Mouse (Mus musculus): ENCODE measurements at regions not wholly inside any gene's neighbourhood (a gene's known extent, or its start where the extent isn't known, plus 50 kb on each side); places are given as distances from the start of the nearest gene placed in this dataset.
A peak's percentile ranks its signal among the peaks of the same experiment; 100 is the strongest.

DNA sequence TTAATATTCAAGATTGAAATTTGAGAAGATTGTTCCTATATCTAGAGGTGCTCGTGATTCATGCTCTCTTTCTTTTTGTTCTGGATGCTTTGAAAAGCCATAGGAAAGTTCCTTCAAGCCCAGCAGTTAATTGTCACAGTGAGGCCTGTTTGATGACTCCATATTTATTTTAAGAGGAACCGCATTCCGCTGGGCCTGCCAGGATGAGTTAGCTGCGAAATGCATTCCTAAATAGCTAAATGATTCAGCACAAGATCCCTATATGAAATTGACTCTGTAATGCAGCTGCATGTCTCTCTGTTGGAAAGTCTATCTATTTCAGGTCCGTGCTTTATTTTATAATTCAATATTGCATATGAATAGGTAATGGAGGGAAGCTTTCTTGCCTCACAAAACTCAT is 511.9 kb upstream of the Adgra3 start:
- Histone ChIP-seq H3K27me3 (replicated peaks; ENCODE audit: control insufficient read depth, insufficient read depth, low read length) (no peaks in the 10 kb centered on the region), H3K4me1 (ENCODE audit: control insufficient read depth, insufficient read depth, low read depth, low read length) (no peaks in the 10 kb centered on the region), H3K9ac (ENCODE audit: low read depth, low read length) (no peak overlapping the region), H3K27ac (ENCODE audit: low read depth, low read length) (no peak overlapping the region), H3K4me2 (ENCODE audit: low read length) (no peak overlapping the region), H3K9me3 (ENCODE audit: control insufficient read depth, low read length) (no peaks in the 10 kb centered on the region), H3K36me3 (ENCODE audit: control insufficient read depth, insufficient read depth, low read length) (no peaks in the 10 kb centered on the region), H3K4me3 (ENCODE audit: low read length) (no peak overlapping the region)
- 79% methylated on average over 5 of the region's 5 CpGs for WGBS
- ATAC-seq: no peak

DNA sequence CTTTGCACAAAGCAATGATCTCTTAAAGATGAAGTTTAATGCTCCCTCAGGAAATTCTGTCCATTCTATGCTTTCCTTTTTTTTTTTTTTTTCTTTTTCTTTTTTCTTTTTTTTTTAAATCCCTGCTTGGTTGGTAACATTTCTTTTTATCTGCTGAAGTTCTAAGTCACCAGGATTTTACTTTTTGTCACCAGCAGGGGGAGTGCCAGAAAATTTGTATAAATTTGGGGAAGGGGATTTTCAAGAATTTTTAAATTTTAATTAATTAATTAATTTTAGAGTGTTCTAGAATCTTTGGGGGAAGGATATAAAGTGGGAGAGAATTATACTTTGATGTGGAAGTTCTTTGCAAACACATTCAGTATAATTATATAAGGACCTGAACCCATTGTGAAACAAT is 492.3 kb upstream of the Adgra3 start:
- H3K27ac ChIP-seq (ENCODE audit: low read depth, low read length): no peak overlapping the region
- H3K36me3 ChIP-seq (ENCODE audit: control insufficient read depth, insufficient read depth, low read length): no peaks in the 10 kb centered on the region
- no peak overlapping the region for H3K4me2 ChIP-seq (ENCODE audit: low read length)
- H3K9me3 ChIP-seq (ENCODE audit: control insufficient read depth, low read length): no peaks in the 10 kb centered on the region
- H3K4me1 ChIP-seq (ENCODE audit: control insufficient read depth, insufficient read depth, low read depth, low read length): no peaks in the 10 kb centered on the region
- H3K27me3 ChIP-seq (replicated peaks; ENCODE audit: control insufficient read depth, insufficient read depth, low read length): no peaks in the 10 kb centered on the region
- H3K4me3 ChIP-seq (ENCODE audit: low read length): no peak overlapping the region
- no peak for ATAC-seq
- H3K9ac ChIP-seq (ENCODE audit: low read depth, low read length): no peak overlapping the region

DNA sequence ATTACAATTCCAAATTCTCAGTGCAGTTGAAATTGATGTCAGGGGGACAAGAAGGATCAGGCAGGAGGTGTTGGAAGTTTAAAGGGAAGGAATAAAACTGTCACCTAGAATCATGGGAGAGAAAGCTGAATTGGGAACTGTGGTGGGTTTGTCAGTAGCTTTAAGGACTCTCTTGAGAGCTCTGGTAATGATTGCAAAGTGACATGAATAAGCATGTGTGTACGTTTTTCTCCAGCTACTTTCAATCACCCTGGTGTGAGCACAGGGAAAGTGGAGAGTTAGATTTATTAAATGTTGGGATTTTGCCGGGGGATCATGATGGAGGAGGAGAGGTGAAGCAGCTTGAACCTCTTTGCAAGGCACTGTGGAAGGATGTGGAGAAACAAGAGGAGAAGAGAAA is 453.7 kb upstream of the Adgra3 start:
- Histone ChIP-seq H3K27me3 (replicated peaks; ENCODE audit: control insufficient read depth, insufficient read depth, low read length) (no peaks in the 10 kb centered on the region), H3K9me3 (ENCODE audit: control insufficient read depth, low read length) (no peaks in the 10 kb centered on the region), H3K4me1 (ENCODE audit: control insufficient read depth, insufficient read depth, low read depth, low read length) (no peaks in the 10 kb centered on the region), H3K27ac (ENCODE audit: low read depth, low read length) (no peak overlapping the region), H3K4me2 (ENCODE audit: low read length) (no peak overlapping the region), H3K9ac (ENCODE audit: low read depth, low read length) (no peak overlapping the region), H3K36me3 (ENCODE audit: control insufficient read depth, insufficient read depth, low read length) (no peaks in the 10 kb centered on the region), H3K4me3 (ENCODE audit: low read length) (no peak overlapping the region)
- ATAC-seq: no peak
- 68% methylated on average over 2 of the region's 2 CpGs for WGBS

DNA sequence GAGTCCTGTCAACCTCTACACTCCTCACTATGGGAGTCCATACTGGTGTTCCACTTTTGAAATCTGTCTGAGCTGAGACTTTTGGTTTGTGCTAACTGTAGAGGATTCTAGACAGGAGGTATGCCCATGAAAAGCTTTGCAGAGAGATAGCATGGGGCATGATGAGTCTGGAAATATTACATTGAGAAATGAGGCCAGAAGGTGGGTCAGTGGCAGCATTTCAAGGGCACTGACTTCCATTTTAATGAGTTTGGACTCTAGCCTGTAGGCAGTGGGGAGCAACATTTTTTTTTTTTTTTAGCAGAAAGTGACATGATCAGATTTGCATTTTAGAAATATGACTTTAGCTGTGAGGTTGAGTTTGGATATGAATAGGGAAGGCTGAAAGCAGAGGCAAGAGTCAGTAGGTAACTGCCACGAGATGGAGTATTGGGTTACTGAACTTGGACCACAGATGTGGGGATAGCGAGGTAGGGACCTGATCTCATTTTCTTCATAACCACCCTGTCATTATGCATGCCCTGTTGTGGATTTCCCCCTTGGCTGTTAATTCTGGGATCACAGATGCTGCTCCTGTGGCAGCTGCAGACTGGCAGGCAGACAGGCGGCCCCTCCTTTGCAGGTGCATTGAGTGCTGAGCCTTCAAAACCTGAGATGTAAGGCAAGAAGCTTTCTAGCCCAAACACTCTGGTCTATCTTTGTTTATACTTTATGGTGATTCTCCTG is 451.1 kb upstream of the Adgra3 start:
- Histone ChIP-seq H3K27me3 (replicated peaks; ENCODE audit: control insufficient read depth, insufficient read depth, low read length) (no peaks in the 10 kb centered on the region), H3K4me1 (ENCODE audit: control insufficient read depth, insufficient read depth, low read depth, low read length) (no peaks in the 10 kb centered on the region), H3K9ac (ENCODE audit: low read depth, low read length) (no peak overlapping the region), H3K9me3 (ENCODE audit: control insufficient read depth, low read length) (no peaks in the 10 kb centered on the region), H3K4me2 (ENCODE audit: low read length) (no peak overlapping the region), H3K4me3 (ENCODE audit: low read length) (no peak overlapping the region), H3K27ac (ENCODE audit: low read depth, low read length) (no peak overlapping the region), H3K36me3 (ENCODE audit: control insufficient read depth, insufficient read depth, low read length) (no peaks in the 10 kb centered on the region)
- ATAC-seq: no peak
- WGBS: 72% methylated on average over 3 of the region's 3 CpGs

DNA sequence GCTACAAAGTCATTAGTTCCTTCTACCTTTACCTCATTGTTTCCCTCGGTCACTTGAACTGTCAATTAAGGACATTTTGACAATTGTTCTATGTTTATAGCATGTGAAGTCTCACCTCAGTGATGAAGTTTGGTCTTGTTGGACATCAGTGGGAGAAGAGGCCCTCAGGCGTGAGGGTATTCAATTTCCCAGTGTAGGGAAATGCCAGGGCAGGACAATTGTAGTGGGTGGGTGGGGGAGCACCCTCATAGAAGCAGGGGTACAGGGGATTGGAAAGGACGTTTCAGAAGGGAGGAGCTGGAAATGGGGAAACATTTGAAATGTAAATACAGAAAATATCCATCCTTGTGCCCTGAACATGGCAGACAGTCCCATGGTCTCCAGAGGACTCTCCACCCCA is 431.4 kb upstream of the Adgra3 start:
- ATAC-seq: no peak
- no peaks in the 10 kb centered on the region for H3K9me3 ChIP-seq (ENCODE audit: control insufficient read depth, low read length)
- H3K27ac ChIP-seq (ENCODE audit: low read depth, low read length): no peak overlapping the region
- no peak overlapping the region for H3K4me2 ChIP-seq (ENCODE audit: low read length)
- no peak overlapping the region for H3K9ac ChIP-seq (ENCODE audit: low read depth, low read length)
- no peaks in the 10 kb centered on the region for H3K4me1 ChIP-seq (ENCODE audit: control insufficient read depth, insufficient read depth, low read depth, low read length)
- WGBS: 79% methylated on average over 3 of the region's 3 CpGs
- H3K27me3 ChIP-seq (replicated peaks; ENCODE audit: control insufficient read depth, insufficient read depth, low read length): no peaks in the 10 kb centered on the region
- no peak overlapping the region for H3K4me3 ChIP-seq (ENCODE audit: low read length)
- no peaks in the 10 kb centered on the region for H3K36me3 ChIP-seq (ENCODE audit: control insufficient read depth, insufficient read depth, low read length)

DNA sequence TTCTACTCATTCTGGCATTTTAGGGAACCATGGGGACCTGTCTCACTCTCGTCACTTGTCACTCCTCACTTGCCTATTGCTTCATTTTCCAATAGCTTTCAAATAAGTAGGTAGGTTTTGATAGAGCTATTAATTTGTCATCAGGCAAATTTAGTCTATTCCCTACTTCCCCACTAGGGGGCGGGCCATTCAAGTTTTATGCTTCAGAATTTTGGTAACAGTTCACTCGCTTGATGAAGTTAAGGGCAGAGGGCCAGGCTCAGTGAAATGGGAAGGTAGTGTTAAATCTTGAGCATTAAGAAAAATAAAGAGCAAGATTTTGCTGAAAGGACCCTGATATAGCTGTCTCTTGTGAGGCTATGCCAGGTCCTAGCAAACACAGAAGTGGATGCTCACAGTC is 418.2 kb upstream of the Adgra3 start:
- no peaks in the 10 kb centered on the region for H3K9me3 ChIP-seq (ENCODE audit: control insufficient read depth, low read length)
- H3K4me3 ChIP-seq (ENCODE audit: low read length): no peak overlapping the region
- no peak overlapping the region for H3K4me2 ChIP-seq (ENCODE audit: low read length)
- no peak overlapping the region for H3K27ac ChIP-seq (ENCODE audit: low read depth, low read length)
- H3K36me3 ChIP-seq (ENCODE audit: control insufficient read depth, insufficient read depth, low read length): no peaks in the 10 kb centered on the region
- H3K4me1 ChIP-seq (ENCODE audit: control insufficient read depth, insufficient read depth, low read depth, low read length): no peaks in the 10 kb centered on the region
- no peak overlapping the region for H3K9ac ChIP-seq (ENCODE audit: low read depth, low read length)
- H3K27me3 ChIP-seq (replicated peaks; ENCODE audit: control insufficient read depth, insufficient read depth, low read length): no peaks in the 10 kb centered on the region
- WGBS: 22% methylated on average over 3 of the region's 3 CpGs
- ATAC-seq: no peak

GRCm38 (mm10) chr5:50461491-50461890 is 402.7 kb upstream of the Adgra3 start:
- Histone ChIP-seq H3K36me3 (ENCODE audit: control insufficient read depth, insufficient read depth, low read length) (no peaks in the 10 kb centered on the region), H3K27me3 (replicated peaks; ENCODE audit: control insufficient read depth, insufficient read depth, low read length) (no peaks in the 10 kb centered on the region), H3K4me2 (ENCODE audit: low read length) (no peak overlapping the region), H3K9me3 (ENCODE audit: control insufficient read depth, low read length) (no peaks in the 10 kb centered on the region), H3K27ac (ENCODE audit: low read depth, low read length) (no peak overlapping the region), H3K9ac (ENCODE audit: low read depth, low read length) (no peak overlapping the region), H3K4me1 (ENCODE audit: control insufficient read depth, insufficient read depth, low read depth, low read length) (no peaks in the 10 kb centered on the region), H3K4me3 (ENCODE audit: low read length) (no peak overlapping the region)
- ATAC-seq: peak; percentile 30; the same call in 1 of the 2 replicates
- 51% methylated on average over 3 of the region's 3 CpGs for WGBS

DNA sequence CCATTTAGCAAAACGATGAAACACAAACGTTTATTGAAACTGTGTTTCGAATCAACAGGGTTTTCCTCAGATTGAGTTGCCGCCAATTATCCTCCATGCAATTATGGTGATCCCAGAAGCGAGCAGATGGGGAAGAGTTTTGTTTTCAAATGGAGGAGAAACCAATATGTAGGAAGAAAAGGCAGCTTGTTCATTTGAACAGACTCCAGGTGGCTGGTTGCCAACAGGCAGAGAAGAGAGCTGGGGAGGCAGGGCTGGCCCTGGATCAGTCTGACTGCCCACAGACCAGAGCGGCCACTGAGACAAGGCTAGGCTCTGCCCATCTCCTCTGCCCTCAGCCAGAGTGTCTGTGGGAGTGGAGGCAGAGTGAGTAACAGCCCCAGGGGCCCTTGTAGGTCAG is 398.8 kb upstream of the Adgra3 start:
- Histone ChIP-seq H3K27ac (ENCODE audit: low read depth, low read length) (no peak overlapping the region), H3K36me3 (ENCODE audit: control insufficient read depth, insufficient read depth, low read length) (no peaks in the 10 kb centered on the region), H3K4me2 (ENCODE audit: low read length) (no peak overlapping the region), H3K9ac (ENCODE audit: low read depth, low read length) (no peak overlapping the region), H3K4me3 (ENCODE audit: low read length) (no peak overlapping the region), H3K4me1 (ENCODE audit: control insufficient read depth, insufficient read depth, low read depth, low read length) (no peaks in the 10 kb centered on the region), H3K9me3 (ENCODE audit: control insufficient read depth, low read length) (no peaks in the 10 kb centered on the region), H3K27me3 (replicated peaks; ENCODE audit: control insufficient read depth, insufficient read depth, low read length) (no peaks in the 10 kb centered on the region)
- ATAC-seq: peak; percentile 87
- WGBS: 48% methylated on average over 6 of the region's 6 CpGs

DNA sequence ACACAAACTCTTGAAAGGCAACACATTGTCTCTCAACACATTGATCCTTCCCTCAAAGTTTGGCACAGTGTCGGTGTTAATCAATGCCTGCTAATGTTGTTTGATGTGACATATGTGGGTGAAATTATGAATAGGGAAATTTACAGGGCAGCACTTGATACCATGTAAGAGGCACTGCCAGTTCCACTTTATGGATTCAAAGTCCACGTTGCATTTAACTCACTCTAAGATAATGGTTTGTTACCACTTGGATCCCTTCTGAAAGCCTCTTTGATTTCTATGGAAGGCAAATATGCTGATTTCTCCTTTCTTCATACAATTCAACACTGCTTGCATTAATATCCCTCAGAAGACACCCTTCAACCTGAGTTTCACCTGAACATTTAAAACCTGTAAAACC is 395.6 kb upstream of the Adgra3 start:
- Histone ChIP-seq H3K9ac (ENCODE audit: low read depth, low read length) (no peak overlapping the region), H3K36me3 (ENCODE audit: control insufficient read depth, insufficient read depth, low read length) (no peaks in the 10 kb centered on the region), H3K4me3 (ENCODE audit: low read length) (no peak overlapping the region), H3K27ac (ENCODE audit: low read depth, low read length) (no peak overlapping the region), H3K4me2 (ENCODE audit: low read length) (no peak overlapping the region), H3K27me3 (replicated peaks; ENCODE audit: control insufficient read depth, insufficient read depth, low read length) (no peaks in the 10 kb centered on the region), H3K9me3 (ENCODE audit: control insufficient read depth, low read length) (no peaks in the 10 kb centered on the region), H3K4me1 (ENCODE audit: control insufficient read depth, insufficient read depth, low read depth, low read length) (no peaks in the 10 kb centered on the region)
- 79% methylated on average over 2 of the region's 2 CpGs for WGBS
- ATAC-seq: no peak

DNA sequence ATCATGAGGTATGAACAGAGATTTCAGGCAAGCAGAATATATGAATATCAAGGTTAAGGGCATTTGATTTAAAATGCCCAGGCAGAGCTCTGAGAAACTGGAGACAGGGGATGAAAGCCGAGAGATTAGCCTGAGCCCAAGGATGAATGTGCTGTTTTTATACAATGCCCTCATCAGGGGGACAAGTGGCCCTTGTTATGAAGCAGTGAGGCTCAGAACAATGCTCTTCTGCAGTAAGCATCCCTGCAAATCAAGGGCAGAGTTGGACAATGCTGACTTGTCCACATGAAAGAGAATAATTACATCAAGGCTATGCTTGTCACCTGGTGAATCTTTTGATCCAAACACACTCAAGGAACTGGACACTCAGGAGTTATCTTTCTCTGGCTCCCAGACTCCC is 348.1 kb upstream of the Adgra3 start:
- H3K36me3 ChIP-seq (ENCODE audit: control insufficient read depth, insufficient read depth, low read length): no peaks in the 10 kb centered on the region
- H3K4me2 ChIP-seq (ENCODE audit: low read length): no peak overlapping the region
- no peak overlapping the region for H3K4me3 ChIP-seq (ENCODE audit: low read length)
- no peak overlapping the region for H3K9ac ChIP-seq (ENCODE audit: low read depth, low read length)
- no peaks in the 10 kb centered on the region for H3K4me1 ChIP-seq (ENCODE audit: control insufficient read depth, insufficient read depth, low read depth, low read length)
- 33% methylated on average over 1 of the region's 1 CpGs for WGBS
- H3K27me3 ChIP-seq (replicated peaks; ENCODE audit: control insufficient read depth, insufficient read depth, low read length): no peaks in the 10 kb centered on the region
- ATAC-seq: no peak
- no peak overlapping the region for H3K27ac ChIP-seq (ENCODE audit: low read depth, low read length)
- H3K9me3 ChIP-seq (ENCODE audit: control insufficient read depth, low read length): no peaks in the 10 kb centered on the region
